Mouse (Mus musculus): ENCODE measurements around the gene Efna3. TPM values are rescaled to one million over a fixed set of nuclear protein-coding genes. Genes with fewer than 3 reads are reported as not detected.

The Efna3 gene
- total RNA-seq (2014; fragmentation: Nextera tagmentation) (not detected in 2 replicates), total RNA-seq (2017) (not detected in 2 replicates)

DNA sequence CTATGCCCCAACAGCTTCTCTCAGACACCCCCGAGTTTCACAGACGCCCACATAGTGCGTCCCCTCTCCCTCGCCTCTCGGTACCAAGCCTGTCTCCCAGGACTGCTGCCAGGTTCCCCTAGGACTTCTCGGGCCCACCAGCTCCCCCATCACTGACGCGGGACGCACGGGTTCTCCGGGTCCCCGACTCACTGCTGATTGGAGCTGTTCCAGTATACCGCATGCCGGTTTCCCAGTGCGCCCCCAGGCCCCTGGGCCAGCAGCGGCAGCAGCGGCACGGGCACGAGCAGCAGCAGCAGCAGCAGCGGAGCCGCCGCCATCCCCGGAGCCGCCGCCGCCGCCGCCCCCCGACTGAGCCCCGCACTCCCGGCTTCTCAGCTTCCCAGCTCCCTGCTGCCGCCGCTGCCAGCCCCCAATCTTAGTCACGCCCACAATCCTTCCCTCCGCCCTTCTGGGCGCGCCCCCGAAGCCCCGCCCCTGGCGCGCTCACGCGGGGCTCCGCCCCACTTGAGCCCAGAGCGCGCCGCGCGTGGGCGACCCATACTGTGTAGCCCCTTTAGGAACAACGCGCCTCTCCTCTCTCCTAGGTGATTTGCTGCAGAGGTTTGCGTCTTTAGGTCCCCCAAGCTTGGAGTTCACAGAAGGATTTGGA, at the start of gene Efna3:
Efna3 (minus strand) TSS at position 452 of the 652 bp plus-strand sequence.
- ATAC-seq (replicated peaks; ENCODE audit: poor library complexity, severe bottlenecking) = peak; percentile 50

DNA sequence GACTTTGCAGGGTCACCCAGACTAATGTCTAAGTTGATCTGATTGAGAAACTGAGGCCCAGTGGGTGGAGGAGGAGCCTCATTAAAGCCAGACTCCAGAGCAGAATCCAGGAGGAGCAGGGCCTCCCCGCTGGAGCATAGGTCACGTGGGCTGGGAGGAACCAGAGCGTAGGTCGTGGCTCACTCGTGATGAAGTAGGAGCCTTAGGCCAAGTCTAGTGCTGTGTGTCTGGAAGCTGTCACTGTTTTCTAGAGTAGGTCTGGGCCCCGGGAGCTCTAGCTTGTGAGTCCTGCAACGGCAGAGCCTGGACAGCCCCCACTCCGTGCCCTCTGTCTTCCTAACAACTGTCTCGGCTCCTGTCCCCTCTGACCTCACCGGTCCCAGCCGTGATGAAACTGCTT, 44.6 kb upstream of the Efna3 start:
- no peak for ATAC-seq (replicated peaks; ENCODE audit: poor library complexity, severe bottlenecking)

DNA sequence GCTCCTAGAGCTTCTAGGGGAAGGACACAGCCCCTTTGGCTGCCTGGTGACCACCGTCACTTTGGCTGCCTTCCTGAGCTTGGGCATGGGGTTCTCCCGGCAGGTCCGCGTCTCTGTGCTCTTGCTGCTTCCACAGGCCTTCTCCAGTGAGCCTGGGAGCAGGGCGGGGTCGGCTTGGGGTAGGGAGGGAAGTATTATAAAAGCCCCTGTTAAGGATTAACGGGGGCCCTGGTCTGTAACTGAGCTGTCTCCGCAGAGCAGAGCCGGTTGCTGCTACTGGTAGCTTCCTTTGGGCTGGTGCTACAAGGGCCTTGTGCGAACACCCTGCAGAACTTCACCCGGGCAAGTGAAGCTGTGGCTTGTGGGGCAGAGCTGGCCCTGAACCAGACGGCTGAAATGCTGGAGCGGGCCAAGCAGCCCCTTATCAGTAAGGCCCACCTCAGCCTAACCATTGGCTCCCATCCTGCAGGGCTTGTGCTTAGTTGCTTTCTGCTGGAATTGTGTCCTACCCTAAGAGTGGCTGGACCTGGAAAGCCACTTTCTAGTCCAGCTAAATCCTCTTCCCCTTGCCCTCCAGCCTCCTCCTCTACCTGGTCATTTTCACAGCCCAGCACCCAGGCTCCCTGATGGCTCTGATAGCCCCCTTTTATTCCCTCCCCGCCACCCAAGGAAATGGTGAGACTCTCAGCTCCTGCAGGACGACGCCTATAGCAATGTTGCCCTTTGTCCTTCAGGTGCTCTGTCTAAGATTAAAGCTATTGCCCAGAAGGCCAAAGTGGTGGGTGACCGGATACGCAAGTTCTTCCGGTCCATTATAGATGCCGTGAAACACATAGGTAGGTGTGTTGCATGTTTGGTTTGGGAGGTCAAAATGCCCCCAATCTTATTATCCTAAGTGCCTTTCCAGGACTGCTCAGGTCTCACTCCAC, 43.0 kb upstream of the Efna3 start:
- ATAC-seq (replicated peaks; ENCODE audit: poor library complexity, severe bottlenecking) = no peak

GRCm38 (mm10) chr3:89365153-89365485, 42.4 kb upstream of the Efna3 start, which contains the start of gene Dcst1:
Gene Dcst1, minus strand, starts transcription at chr3:89365253.
- no peak for ATAC-seq (replicated peaks; ENCODE audit: poor library complexity, severe bottlenecking)

DNA sequence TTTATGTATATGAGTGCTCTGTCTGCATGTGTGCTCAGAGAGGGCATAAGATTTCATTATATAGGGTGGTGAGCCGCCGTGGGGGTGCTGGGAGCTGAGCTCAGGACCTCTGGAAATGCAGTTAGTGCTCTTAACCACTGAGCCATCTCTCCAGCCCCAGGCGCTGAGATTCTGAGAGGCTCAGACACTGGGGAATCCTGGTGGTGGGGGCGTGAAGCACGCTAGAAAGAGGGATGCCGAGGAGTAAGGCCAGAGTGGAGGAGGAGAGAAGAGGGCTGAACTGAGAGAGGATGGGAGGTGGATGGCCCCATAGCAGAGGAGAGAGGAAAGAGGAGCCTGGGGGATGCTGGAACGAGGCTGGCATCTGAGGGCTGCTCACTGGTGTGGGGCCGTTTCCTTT, 41.9 kb upstream of the Efna3 start:
- ATAC-seq (replicated peaks; ENCODE audit: poor library complexity, severe bottlenecking) = no peak

DNA sequence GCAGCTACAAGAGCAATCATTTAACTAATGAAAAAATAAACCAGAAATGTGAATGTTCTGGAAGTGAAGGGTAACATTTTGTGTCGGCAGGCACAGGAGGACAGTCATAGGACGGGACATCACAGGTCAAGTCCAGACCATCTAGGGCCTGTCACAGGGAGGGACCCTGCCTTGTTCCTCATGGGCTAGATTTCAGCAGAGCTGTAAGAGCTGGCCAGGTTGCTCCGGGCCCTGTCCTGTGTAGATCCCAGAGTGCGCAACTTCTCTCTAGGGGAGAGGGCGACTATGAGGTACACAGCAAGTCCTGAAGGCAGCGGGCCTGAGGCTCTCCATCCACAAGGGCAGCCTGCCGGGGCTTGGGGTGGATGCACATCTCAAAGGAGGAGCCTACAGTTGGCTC, 38.9 kb upstream of the Efna3 start, which contains the start of gene Dcst2:
Dcst2 (plus strand) TSS at position 301 of the 400 bp plus-strand sequence.
- ATAC-seq (replicated peaks; ENCODE audit: poor library complexity, severe bottlenecking) = no peak

DNA sequence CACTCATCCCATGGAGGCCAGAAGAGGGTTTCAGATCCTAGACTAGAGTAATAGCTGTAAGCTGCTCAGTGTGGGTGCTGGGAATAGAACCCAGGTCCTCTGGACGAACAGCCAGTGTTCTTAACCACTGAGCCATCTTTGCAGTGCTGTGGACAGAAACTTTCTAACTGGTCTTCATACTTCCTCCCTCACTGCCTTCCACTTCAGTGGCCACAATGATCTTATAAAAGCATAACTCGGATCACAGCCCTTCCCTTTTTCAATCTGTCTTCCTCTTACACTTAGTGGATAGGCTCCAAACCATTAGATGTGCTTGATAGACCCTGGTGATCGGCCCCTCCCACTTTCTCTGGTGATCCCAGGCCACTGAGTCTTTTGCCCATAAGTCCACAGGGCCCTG, 37.5 kb upstream of the Efna3 start:
- ATAC-seq (replicated peaks; ENCODE audit: poor library complexity, severe bottlenecking) = peak; percentile 76

- ATAC-seq (replicated peaks; ENCODE audit: poor library complexity, severe bottlenecking) = 0 out of 2 replicates have a peak, but pooled peaks have one; percentile 1
These were observed 36.9 kb upstream of the Efna3 start for GRCm38 (mm10) chr3:89359630-89360029.

GRCm38 (mm10) chr3:89356029-89356428, 33.3 kb upstream of the Efna3 start:
- ATAC-seq (replicated peaks; ENCODE audit: poor library complexity, severe bottlenecking) = no peak

GRCm38 (mm10) chr3:89355512-89355902, 32.7 kb upstream of the Efna3 start:
- ATAC-seq (replicated peaks; ENCODE audit: poor library complexity, severe bottlenecking) = no peak

DNA sequence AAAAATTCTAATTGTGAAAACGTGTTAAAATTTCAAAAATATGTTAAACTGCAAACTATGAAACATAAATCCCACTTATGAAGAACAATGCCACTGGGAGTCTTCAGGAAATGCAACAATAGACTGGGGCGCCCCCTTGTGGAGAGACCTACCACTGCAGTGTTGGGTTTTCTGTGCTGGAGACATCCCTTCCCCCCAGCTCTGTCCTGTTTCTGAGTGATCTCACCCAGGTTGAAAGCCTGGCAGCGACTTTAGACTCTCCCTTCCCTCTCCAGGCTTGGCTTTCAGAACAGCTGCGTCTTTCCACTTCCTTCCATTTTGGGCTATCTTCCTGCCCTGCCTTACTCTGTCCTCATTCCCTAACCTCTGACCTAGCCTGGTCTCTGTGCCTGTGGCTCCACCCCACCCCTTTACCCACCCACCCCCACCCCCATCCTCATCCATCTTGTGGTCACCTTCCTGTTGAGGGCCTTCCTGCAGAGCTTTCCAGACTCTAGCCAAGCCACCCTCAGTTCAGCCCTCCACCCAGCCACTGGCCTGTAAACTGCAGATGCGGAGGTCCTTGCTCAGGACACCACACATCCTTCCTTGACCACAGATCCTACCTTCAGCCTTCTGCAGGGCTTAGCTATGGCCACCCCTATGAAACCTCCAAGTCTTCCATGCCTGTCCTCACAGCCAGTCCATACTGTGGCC, 32.2 kb upstream of the Efna3 start:
- peak; percentile 24; the same call in 1 of the 2 replicates for ATAC-seq (replicated peaks; ENCODE audit: poor library complexity, severe bottlenecking)

DNA sequence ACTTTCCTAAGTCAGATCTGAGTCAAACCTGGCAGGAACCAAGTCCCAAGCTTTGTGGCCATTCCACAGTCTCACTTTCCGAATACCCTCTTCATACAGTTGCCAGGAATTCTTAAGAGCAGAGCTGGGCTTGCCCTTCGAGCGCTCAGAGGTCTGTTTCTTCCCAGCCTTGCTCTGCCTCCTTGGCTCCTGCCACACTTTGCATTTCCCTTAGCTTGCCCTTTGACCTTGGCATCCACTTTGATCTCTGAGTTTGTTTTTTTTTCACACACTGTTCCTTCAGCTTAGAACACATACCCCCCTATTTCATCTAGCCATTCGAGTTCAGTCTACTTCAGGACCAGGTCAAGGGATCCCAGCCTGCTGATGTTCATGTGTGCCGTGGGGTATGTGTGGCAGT, 28.5 kb upstream of the Efna3 start:
- no peak for ATAC-seq (replicated peaks; ENCODE audit: poor library complexity, severe bottlenecking)

DNA sequence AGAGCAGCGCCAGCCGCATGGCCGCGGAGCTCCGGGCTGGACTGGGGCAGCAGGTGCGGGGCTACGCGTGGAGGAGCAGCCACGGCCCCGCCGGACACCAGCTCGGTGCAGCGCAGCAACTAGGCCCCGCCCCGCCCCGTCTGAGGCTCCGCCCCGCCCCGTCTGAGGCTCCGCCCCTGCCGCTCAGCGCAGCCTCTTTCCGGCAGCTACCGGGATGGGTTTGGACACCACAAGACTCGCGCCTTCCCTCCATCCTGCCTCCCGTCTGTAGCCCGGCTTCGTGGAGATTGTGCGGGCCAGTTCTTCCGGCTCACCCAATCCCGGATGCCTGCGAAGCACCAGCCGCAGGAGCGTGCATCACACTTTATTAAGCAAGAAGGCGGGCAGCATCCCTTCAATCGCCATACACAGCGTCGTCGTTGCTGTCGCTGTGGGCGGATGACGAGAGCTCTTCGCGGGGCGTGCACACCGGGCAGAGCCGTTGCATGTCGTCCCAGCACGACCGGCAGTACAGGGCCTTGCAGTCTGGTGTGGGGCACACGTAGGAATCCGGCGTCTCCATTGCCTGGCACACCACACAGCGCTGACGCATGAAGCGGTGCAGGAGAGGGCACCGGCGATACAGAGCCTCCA, 27.2 kb upstream of the Efna3 start, which contains the start of gene Adam15:
Adam15 (minus strand) TSS at position 128 of the 633 bp plus-strand sequence.
- ATAC-seq (replicated peaks; ENCODE audit: poor library complexity, severe bottlenecking) = peak; percentile 72

DNA sequence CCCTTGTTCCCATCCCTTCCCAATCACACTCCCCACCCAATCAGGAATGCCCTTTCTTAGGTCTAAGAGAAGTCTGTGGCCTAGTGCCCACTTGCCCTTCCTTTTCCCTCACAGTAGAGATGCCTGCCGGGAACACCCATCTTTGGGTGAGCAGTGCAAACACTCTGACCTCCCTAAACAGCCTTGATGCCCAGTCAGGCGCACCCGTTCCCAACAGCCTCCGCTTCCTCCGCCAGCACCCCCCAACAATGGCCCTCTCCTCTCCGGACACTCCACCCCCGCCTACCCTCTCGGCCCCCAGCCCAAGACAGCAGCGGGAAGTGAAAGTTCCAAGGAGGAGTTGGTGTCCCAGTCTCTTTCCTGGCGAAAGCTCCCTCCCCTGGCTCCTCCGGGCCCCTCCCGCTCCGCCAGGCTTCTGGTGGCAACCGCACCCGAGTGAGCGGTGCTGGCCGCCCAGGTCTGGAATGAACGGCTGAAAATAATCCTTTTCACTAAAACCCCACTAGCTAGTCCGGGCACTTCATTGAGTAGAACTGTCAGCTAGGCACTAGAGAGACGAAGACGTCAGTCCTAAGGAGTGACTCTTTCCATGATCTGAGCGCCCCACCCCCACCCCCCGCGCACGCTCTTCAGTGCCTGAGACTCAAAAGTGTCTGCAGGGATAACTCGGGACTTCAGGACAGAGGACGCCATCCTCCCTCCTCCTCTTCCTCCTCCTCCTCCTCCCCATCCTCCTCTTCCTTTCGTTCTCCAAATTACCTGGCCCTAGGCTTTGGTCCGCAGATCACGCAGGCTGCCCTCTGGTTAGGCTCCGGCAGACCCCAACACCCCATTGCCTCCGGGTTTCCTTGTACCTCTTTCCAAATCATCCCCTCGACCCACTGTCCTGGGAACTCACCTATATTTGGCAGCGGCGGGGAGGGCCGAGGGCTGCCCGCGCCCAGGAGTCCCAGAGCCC, 26.4 kb upstream of the Efna3 start:
- peak; percentile 12; the same call in 1 of the 2 replicates for ATAC-seq (replicated peaks; ENCODE audit: poor library complexity, severe bottlenecking)

GRCm38 (mm10) chr3:89347916-89348315, 25.2 kb upstream of the Efna3 start:
- no peak for ATAC-seq (replicated peaks; ENCODE audit: poor library complexity, severe bottlenecking)

DNA sequence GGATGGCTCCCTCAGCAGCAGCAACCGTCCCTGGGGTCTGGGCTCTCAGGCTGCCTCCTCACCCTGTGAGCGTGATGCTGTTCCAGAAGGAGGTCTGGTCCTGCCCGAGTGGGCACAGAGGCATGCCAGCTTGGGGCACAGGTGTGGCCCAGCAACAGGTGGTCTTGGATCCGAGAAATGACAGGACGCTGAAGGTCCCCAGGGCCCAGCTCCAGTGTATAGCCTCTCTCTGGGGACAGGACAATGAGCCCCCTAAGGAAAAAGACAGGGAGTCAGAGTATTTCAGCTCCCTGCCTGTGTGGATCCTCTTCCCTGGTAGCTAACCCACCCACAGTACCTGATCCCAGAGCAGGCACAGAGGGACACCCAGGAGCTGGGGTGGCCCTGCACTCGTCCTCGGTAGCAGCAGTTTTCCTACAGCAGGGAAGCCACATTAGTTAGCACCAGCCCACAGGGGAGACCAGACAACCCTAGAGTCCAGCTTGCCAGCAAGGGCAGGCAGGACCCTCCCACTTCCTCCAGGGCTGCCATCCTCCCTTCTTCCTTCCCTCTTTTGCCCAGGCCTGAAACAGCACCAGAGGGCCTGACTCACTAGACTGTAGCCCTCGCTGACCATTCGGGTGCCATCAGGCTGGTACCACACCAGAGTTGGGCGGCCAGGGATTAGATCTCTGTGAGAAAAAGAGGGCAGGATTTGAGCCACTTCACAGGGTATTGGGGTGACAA, 24.2 kb upstream of the Efna3 start:
- peak; percentile 52 for ATAC-seq (replicated peaks; ENCODE audit: poor library complexity, severe bottlenecking)

- ATAC-seq (replicated peaks; ENCODE audit: poor library complexity, severe bottlenecking) = no peak
These were observed 20.5 kb upstream of the Efna3 start for GRCm38 (mm10) chr3:89343279-89343678.

DNA sequence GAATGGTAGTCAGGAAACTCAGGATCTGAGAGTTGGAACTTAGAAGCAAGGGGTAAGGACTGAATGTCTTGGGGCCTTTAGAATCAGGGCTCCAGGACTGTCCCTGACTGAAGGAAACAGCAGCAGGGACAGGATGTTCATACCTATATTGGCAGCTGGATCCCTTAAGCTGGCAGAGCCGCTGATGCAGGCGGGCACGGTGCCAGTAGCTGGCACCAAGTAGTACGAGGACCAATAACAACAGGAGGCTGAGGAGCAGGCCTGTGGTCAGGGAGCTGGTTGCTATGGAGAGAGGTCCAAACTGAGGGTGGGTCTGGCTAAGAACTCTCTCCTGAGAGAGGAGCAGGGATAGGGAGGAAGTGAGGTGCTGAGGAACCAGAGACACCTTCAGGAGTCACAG, 19.0 kb upstream of the Efna3 start:
- ATAC-seq (replicated peaks; ENCODE audit: poor library complexity, severe bottlenecking) = no peak
